Mouse (Mus musculus): ENCODE data around the gene H2al1o.
"Not testable (repeated sequence)": the region's sequence is repeated elsewhere in the genome, so short reads cannot be mapped to it uniquely, and the experiment has no call there.

H2al1o gene

DNA sequence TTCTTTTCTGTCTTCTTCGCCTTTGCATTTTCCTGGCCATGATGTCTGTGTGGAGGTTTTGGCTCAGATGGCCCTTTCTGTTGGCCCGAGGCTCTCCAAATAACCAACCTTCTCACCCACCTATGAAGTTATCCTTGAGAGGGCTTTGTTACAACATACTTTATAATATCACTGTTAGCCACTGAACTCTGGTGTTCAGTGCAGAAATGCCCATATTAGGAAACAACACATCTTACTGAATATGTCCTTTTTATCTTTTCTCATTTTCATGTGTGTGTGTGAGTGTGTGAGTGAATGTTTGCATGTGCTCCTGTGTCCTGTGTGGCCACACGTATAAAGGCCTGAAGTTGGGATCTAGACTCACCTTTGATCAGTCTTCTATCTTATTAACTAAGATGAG is at the start of gene H2al1o:
Gene H2al1o (minus strand): TSS at position 101 of the 400 bp plus-strand sequence.
- DNase-seq (ENCODE audit: low read depth) = not testable (repeated sequence)

DNA sequence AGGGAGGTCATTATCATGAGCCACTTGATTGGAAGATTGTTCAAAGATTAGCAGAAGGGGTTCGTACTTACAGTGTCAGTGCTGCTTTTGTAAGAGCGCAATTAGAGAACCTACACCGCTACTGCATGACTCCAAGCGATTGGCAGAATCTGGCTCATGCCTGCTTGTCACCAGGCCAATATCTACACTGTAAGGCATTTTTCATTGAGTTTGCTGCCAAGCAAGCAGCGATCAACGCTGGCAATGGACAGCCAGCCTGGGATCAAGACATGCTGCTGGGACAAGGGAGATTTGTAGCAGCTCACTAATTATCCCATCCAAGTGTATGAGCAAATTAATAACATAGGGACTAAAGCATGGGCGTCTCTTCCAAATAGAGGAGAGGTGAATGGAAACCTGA is 25.8 kb upstream of the H2al1o start:
- DNase-seq (ENCODE audit: low read depth) = not testable (repeated sequence)

DNA sequence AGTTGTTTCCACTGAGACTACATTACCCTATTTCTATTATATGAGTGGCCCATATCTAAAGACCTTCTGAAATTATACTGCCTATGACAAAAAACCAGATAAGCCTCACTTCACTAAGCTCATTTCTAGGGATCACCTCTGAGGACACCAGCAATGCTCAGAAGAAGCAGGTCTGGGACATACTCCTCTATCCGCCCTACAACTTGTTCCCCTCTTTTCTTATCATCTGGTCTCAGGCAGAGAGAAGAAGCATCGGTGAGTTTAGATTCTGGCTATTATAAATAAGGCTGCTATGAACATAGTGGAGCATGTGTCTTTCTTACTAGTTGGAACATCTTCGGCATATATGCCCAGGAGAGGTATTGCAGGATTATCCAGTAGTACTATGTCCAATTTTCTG is 35.3 kb downstream of the H2al1o start:
- no peak for DNase-seq (ENCODE audit: low read depth)

All from fibroblast of lung, adult 2 months (primary cell).